Mouse (Mus musculus) v-Abl transformed pro-B cells (cell line): Measurements from ENCODE around the gene Zhx3.

Source experiments
- in situ Hi-C, 2 experiments: fragments of 400-800 bp; cut with MboI; formaldehyde crosslinking; loops; one replicate each; pipeline ENCODE4 v1.15.1; 2025; ENCODE audit not compliant: unreplicated experiment in 2 of 2

The Zhx3 gene

DNA sequence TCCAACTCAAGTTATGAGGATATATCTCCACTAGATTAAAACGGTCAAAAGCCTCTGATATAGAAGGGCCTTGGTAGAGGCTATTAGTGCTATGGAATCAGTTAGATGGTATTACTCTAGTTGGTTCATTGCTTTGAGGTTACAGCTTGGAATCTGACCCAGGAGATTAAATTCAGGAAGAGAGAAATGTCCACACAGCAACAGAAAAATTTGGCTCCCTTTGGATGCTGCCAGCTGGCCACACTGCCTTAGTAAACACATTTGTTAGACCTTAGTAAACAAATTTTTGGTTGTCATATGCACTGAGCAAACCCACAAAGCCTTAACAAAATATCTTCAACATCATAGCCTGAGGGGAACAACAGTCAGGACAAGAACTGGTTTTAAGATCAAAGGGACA lies 62.0 kb downstream of the Zhx3 start:
- in situ Hi-C loops = no loop called here

DNA sequence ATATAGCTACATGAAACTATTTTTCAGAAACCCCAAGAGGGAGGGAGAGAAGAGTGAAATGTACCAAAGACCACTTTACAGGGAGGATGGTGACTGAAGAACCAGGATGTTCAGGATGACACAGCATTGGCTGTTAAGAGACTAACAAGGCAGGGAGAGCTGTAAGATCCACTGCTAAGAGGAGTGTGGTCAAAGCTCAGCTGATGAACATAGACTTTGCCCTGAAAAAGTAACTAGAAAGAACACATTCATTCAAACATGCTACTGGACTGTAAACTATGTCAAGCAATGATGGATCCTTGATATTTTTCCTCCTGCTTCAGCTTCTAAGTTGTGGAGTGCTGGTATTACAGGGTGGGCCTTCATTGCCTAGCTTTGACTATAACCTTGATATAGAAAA lies 62.4 kb downstream of the Zhx3 start:
- in situ Hi-C loops = no loop called here

DNA sequence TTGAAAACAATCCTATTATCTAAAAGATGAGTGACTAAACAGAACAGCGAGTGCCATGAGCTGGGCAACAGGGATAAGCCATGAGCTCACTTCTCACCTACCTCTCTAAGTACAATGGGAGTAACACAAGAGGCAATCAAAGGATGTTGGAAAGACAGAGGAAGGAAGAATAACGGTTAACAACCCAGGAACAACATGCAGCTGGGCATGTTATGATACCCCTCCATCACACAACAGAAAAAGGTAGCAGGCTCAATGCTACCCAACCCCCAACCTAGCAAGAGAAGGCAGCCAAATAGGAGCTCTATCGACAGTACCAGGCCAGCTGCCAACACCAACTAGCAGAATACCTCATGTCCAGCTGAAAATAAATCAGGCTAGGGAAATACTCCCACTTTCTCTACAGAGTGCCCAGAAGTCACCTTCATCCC lies 66.7 kb downstream of the Zhx3 start:
- in situ Hi-C loops = no loop called here

DNA sequence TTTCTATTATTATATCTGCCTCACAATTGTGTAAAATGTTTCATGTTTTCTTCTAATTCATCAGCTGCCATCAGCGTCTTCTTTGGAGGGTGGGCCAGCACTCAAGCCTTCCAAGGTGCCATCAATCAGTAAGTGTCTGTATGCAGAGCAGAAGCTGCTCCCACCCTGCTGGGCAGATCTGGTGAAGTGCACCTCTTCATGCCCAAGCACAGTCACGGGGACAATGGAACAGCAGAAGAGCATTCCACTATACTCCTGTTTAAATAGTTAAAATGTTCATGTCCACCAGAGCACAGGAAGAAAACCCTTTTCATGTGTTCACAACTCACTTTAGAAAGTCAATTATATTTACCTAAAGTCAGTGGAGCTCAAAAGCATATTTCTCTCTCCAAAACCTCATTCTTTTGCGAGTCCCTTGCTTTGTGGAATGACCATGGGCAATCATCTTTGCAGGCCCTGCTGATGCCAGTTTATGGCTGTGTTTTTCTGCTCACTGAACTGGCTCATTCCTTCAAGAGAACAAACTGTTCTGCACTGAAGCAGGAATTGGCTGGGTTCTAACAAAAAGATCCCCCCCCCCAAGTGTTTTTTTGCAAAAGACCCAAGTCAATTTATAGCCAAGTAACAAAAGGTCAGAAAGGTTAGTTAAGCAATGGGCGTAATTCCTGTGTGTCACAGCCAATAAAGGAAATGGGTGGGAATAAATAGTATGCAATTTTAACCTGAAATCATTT lies 67.8 kb downstream of the Zhx3 start:
- in situ Hi-C loops = no loop called here

DNA sequence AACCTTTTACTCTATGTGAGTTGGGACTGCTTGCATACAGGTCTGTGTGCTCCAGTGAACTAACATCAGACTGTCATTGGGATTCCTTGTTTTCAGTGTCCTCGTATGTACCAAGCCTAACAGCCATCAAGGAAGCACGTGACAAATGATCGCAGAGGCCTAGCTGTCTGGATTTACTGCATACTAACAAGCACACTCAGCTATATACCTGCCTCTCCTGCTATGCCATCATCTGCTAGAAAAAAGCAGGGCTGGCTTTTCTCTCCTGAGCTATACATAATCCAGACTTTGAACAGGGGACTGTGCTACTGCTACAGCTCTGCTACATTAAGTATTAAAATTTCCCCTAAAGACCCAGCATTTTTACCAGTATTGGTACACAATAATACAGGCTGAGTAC lies 70.5 kb downstream of the Zhx3 start:
- in situ Hi-C loops = no loop called here

DNA sequence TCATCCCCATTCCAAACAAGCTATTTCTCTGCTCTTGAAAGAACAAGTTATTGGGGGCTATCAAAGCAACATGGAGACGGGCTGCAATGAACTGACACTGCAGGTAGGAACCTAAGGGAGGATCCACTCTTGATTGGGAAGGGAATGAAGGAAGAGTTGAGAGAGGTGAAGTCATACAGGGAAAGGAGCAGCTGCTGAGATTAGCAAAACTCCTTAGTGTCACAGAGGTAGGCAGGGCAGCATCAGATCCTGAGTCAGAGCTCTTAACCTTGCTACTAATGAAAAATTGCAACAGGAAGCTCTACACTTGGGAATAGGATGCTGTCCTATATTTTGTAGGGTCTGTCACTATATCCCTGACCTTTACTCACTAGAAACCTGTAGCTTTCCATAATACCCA lies 71.8 kb downstream of the Zhx3 start:
- in situ Hi-C loops = no loop called here

DNA sequence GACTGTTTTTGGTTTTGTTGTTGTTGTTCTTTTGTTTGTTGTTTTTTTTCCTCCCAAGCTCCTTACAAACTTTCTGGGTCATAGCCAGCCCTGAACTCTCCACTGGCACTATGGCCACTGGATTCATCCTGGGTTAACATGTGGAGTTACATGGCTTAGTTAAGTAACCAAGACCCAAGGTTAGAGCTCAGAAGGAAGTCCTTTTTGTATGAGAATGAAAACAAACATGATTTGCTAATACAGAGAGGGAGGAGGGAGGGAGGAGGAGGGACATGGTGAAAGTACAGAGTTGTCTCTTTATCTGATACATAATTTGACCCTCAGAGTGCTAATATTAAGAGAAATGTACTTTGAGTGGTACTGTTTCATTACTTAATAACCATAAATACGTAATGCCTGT lies 74.6 kb downstream of the Zhx3 start:
- in situ Hi-C loops = loop anchor here in 1 of 2 experiments (10.0 kb wide), 1 partner anchor 73 kb away; no protein-coding TSS in a partner anchor

DNA sequence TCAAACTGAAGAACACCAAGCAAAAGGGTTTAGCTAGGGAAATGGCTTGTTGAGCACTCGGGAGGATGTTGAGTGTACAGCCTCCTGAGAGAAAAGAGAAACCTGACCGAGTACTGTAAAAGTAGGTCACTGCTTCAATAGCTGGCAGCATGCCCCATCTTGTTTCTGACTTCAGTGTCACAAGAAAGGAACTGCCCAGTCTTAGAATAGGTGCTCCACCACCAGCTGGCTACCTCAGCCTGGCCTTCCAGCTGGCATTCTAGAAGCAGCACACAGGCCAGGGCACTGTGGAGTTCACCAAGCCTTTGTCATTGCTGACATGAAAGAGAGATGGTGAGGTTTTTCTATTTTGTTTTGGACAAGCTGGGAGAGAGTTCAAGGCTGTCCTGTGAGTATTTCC lies 75.8 kb downstream of the Zhx3 start:
- in situ Hi-C loops = loop anchor here in 1 of 2 experiments (10.0 kb wide), 1 partner anchor 72 kb away; no protein-coding TSS in a partner anchor

DNA sequence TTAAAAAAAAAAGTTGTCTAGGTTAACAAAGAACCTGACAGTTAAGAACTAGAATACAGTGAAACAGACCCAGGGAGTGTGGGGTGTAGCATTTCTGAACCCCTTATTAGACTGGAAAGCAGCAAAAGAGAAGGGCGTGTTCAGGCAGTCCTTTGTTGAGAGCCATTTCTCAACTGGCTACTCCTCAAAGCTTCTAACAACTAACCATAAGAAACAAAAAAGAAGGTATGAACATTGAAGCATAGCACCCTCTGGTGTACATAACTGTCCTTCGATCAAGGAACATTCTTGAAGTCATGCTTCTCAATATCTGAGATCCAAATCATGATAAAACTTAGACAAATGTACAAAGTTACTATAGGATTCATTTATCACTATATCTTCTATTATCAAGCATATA lies 79.7 kb downstream of the Zhx3 start:
- in situ Hi-C loops = loop anchor here (5.0 to 10.0 kb wide), 6 partner anchors 46 to 196 kb away; no protein-coding TSS in a partner anchor

DNA sequence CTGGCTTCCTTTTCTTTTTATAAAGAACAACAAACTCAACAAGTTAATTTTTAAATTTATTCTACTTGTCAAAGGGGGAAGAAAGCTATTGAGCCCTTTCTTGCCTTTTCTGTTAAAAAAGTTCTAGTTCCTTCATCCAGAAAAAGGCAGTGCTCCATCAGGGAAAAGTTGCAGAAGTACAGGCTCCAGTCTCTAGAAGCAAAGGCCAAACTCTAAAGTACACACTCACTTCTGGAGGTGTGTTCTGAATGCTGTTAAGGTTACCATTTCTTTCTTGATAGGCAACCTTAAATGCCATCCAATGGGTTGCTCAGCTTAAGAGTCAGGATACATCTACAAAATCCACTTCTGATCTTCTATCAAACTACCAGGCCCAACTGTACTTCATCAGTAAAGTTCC lies 83.1 kb downstream of the Zhx3 start:
- in situ Hi-C loops = loop anchor here (5.0 to 10.0 kb wide), 6 partner anchors 42 to 192 kb away; no protein-coding TSS in a partner anchor

DNA sequence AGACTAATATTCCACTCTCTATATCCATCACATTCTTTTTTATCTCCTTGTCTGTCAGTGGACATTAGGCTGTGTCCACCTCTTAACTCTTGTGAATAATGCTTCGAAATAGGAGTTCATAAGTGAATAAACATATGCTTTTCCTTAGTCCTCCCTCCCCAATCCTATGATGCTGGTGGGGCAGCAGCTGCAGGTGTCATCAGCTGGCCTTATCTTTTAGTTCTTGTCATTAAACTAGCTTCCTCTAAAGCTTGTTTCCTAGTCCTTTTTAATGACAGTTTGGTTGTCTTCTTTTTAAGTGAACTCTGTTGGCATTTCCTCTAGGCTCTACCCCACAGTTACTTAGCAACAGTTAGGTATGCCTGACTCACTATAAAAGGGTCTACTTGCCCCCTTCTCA lies 83.8 kb downstream of the Zhx3 start:
- in situ Hi-C loops = no loop called here

DNA sequence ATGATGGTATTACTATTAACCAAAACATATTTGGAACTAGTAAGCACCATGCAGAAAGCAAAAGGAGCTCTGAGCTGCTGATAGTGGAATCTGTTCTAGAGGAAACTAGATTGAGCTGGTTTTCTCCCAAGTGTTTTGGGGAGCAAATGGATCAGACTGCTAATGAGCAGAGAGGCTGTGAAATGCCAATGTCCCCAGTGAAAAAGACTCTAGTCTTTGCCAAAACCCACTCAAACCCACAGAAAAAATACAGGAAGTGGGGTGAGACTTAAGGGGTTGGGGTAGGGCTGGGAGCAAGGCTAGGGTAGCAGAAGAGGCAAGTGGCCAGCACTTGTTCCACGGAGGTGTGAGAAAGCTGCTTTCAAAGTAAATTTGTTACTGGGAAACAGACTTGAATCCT lies 86.5 kb downstream of the Zhx3 start:
- in situ Hi-C loops = no loop called here

DNA sequence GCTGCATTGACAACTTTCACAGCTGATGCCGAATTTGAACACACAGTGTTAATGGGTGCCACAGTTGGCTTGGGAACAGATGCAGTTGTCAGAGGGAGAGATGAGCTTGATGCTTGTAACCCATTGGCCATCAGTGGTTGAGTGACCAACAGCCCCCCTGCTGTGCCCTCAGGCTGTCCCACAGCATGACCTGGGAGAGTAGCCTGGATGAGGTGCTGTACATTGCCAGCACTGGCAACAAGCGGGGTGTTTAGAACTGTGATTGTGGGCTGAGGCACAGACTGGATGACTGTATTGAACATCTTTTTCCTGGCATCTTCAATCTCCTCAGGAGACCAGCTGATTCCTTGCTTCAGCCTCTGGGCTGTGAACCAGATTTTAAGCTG lies 92.0 kb downstream of the Zhx3 start:
- in situ Hi-C loops = no loop called here

DNA sequence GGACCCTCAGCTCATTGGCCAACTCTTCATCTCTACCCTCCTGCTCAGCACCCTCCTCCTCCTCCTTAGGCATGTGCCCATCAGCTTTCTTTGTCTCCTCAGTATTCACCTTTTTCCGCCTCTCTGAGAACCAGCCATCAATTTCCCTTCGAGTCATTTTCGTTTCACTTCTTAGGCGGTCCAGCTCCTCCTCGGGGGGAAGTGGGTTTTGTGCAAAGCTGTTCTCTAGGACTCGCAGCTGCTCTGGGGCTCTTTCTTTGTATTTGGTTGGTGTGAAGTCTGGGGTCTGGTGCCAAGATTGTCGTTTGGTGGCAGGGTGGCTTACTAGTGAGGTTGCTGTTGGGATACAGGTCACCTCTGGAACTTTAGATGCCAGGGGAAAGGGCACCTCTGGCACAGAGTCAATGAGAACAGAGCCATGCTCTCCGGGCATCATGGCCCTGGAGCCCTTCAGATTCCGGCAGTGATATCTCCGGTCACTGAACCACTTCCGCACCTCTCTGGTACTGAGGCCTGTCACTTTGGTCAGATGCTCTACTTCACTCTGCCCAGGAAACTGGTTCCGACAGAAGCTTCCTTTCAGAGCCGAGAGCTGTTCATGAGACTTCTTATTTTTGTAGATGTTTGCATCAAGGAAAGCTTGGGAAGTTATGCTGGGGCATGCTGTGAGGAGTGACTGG lies 92.5 kb downstream of the Zhx3 start:
- in situ Hi-C loops = no loop called here

DNA sequence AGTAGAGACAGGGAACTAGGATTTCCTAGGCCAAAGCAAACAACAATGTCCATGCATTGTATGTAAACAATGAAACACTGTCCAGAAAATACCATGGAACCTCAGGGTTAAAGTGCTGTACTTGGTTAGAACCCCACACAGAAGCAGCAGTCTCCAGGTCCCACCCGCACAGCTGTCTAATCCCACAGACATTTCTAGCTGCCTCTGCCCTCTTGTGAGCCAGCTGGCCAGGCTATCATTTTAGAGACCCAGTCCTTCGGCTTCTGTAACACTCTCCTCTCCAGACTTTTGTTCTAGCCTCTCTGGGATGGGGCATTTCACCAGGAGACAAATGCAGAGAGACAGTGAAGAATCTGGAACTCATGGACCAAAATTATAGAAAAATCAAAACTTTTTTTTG lies 94.8 kb downstream of the Zhx3 start:
- in situ Hi-C loops = no loop called here

DNA sequence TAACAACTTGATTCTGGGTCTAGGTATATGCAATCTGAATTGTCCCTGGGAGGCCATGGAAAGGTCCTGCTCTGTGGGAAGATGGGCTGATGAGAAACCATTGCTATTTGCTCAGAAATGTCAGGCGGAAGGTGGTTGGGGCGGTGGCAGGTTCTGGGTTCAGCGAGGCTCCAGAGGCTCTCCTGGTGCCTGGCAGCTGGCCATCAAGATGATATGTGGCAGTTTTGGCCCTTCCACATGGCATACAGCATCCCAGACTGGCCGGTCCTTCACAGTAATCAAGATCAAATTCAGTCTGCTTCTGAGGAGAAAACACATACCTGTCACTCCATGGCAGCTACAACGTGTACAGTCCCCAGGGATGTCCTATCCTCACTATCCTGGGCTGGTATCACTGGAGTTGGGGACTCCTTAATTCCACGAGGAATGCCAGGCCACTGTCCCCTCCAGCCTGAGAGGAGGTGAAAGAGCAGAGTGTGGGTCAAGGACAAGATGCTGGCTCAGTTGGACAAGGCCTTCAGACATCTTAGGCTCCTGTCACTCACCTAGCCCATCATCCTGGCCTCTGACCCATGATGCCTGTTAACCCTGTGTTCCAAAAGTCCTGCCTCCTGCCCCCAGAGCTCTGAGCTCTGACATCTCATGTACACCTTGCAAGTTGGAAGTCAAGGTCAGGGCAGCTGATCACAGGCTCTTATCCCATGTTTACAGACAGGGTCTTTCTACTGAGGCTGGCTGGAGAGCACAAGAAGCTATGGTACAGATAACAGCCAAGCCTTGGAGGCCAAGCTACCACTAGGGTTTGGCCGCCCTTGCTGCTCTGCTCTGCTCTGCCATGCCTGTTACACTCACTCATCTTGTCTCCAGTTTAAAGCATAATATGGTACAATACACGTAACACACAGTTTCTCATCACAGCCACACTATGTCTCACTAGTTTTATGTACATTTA lies 101.2 kb downstream of the Zhx3 start:
- in situ Hi-C loops = no loop called here

DNA sequence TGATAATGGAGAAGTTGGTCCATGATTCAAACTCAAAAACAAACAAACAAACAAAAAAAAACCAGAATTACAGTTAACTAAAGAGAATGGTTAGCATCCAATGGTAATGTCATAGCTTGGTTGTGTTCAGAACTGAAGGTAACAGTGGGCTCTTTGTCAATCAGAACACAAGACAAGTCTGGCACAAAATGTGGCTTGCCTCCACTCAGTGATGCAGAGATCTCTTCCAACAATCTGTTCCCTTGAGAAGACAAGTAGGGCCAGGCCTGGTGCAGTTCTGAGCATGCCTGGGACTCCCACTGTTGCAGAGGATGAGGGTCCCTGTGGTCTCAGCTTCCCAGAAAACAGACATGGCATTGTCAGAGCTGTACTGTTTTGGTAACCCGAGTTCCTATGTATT lies 101.9 kb downstream of the Zhx3 start:
- in situ Hi-C loops = no loop called here

DNA sequence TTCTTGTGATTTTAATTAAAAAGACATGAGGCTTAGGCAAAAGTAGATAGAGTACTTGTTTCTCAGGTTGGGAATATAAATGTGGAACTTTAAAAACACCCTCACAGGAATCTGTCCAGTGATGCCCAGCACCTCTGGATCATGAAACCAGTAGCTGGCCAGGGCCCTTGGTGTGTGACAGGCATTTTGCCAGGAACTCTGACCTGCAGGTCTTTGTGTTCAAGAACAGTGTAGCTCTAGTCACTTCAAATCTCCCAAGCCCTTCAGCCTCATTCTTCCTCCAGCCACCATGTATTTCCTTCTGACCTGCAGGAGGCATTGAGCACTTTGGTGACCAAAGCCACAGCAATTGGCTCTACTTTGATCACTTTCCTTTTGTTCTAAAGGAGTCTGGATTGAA lies 102.4 kb downstream of the Zhx3 start:
- in situ Hi-C loops = no loop called here

DNA sequence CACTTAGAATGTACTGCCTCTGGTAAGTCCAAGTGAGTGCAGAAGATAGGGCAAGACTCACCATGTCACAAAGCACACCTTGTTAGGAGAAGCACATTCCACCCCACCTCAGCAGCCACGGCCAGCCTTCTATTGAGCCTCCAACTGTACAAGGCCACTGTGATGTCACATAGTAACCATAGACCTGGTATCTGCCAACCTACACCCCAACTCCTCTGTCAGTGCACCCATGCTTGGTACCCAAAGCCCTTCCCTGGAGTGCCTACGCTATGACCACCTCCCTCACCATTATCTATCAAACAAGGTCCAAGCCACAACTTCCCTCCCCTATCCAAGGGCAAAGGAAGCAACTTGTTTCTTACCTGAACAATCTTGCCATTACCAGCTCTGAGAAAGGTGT lies 103.8 kb downstream of the Zhx3 start:
- in situ Hi-C loops = no loop called here

DNA sequence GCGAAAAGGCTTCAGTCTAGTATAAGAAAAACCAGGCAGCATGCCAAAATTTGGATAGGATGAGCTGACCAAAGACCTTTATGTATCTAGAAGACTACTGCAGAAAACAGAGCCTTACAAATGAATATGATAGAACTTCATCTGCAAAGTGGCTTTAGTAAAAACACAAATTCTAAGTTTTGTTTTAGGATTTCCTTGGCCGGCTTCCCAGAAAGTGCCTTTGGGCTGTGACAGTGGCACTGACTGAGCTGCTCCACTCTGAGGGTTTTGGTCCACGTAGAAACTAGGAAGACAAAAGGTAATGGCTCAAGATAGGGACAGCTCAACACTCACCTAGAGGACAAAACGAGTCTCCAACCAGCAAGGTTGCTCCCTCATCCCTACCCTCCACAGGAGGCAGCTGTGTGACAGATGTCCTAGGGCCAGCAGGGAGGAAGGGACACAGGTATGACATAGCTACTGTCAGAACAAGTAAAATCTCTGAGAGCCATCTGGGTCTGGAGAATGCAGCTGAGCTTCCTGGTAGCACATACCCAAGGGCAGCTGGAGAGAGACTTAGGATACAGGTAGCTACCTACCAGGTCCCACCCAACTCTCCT lies 104.6 kb downstream of the Zhx3 start:
- in situ Hi-C loops = no loop called here

DNA sequence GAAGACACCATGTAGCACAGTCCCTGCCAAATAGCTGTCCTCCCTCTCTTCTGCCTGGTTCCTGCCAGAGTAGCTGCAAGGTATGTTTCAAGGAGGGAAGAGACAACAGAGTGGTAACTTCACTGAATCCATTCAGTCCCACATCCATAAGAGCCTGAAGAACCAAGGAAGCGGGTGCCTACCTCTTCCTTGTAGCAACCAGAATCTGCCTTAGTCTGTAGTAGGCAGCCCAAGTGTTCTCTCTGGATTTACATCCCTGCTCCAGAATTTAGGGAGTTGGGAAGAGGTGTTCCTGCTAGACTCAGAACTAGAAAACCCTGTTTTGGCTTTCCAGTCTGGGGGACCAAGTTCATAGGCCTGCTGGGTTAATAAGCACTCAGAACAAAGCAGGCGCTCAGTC lies 105.6 kb downstream of the Zhx3 start:
- in situ Hi-C loops = no loop called here
